Mouse (Mus musculus): ENCODE data around the gene Arhgap17.

Gene Arhgap17

GRCm38 (mm10) chr7:123287903-123288302, 81.8 kb downstream of the Arhgap17 start:
- DNase-seq (ENCODE audit: low read depth, low spot score): peak; percentile 92

- peak; percentile 53 for DNase-seq (ENCODE audit: low read depth, low spot score)
Observed at GRCm38 (mm10) chr7:123285896-123286295, 83.8 kb downstream of the Arhgap17 start.

- peak; percentile 85 for DNase-seq (ENCODE audit: low read depth, low spot score)
Observed at GRCm38 (mm10) chr7:123283826-123284225, 85.9 kb downstream of the Arhgap17 start.

GRCm38 (mm10) chr7:123279797-123280196, 89.9 kb downstream of the Arhgap17 start:
- DNase-seq (ENCODE audit: low read depth, low spot score): peak; percentile 59

GRCm38 (mm10) chr7:123276568-123276967, 93.1 kb downstream of the Arhgap17 start:
- no peak for DNase-seq (ENCODE audit: low read depth, low spot score)

- DNase-seq (ENCODE audit: low read depth, low spot score): peak; percentile 17
Observed at GRCm38 (mm10) chr7:123273056-123273455, 96.7 kb downstream of the Arhgap17 start.

GRCm38 (mm10) chr7:123258103-123258502, 111.6 kb downstream of the Arhgap17 start:
- DNase-seq (ENCODE audit: low read depth, low spot score): peak; percentile 58

GRCm38 (mm10) chr7:123254196-123254970, 115.3 kb downstream of the Arhgap17 start:
- DNase-seq (ENCODE audit: low read depth, low spot score): no peak

GRCm38 (mm10) chr7:123253396-123253795, 116.3 kb downstream of the Arhgap17 start:
- DNase-seq (ENCODE audit: low read depth, low spot score): peak; percentile 64

GRCm38 (mm10) chr7:123251343-123251742, 118.4 kb downstream of the Arhgap17 start:
- DNase-seq (ENCODE audit: low read depth, low spot score): no peak

GRCm38 (mm10) chr7:123248166-123248565, 121.5 kb downstream of the Arhgap17 start:
- no peak for DNase-seq (ENCODE audit: low read depth, low spot score)

GRCm38 (mm10) chr7:123246504-123247084, 123.1 kb downstream of the Arhgap17 start:
- DNase-seq (ENCODE audit: low read depth, low spot score): no peak

GRCm38 (mm10) chr7:123244833-123245232, 124.9 kb downstream of the Arhgap17 start:
- DNase-seq (ENCODE audit: low read depth, low spot score): no peak

GRCm38 (mm10) chr7:123242241-123242640, 127.5 kb downstream of the Arhgap17 start:
- DNase-seq (ENCODE audit: low read depth, low spot score): no peak

GRCm38 (mm10) chr7:123240064-123240463, 129.7 kb downstream of the Arhgap17 start:
- no peak for DNase-seq (ENCODE audit: low read depth, low spot score)

- DNase-seq (ENCODE audit: low read depth, low spot score): peak; percentile 71
Observed at GRCm38 (mm10) chr7:123238621-123239020, 131.1 kb downstream of the Arhgap17 start.

GRCm38 (mm10) chr7:123235449-123235848, 134.3 kb downstream of the Arhgap17 start:
- DNase-seq (ENCODE audit: low read depth, low spot score): no peak

Measured in brain, adult 2 months (tissue).